Mouse (Mus musculus): ENCODE measurements at regions not wholly inside any gene's neighbourhood (a gene's known extent, or its start where the extent isn't known, plus 50 kb on each side); places are given as distances from the start of the nearest gene placed in this dataset.

GRCm38 (mm10) chr1:77300806-77301205 is 214.1 kb downstream of the Epha4 start:
- DNase-seq (ENCODE audit: extremely low read depth, insufficient read length, low spot score), result no peak

GRCm38 (mm10) chr1:77304770-77305169 is 210.1 kb downstream of the Epha4 start:
- DNase-seq (ENCODE audit: extremely low read depth, insufficient read length, low spot score), result no peak

GRCm38 (mm10) chr1:77307745-77308144 is 207.1 kb downstream of the Epha4 start:
- no peak for DNase-seq (ENCODE audit: extremely low read depth, insufficient read length, low spot score)

- DNase-seq (ENCODE audit: extremely low read depth, insufficient read length, low spot score), result no peak
Observed at GRCm38 (mm10) chr1:77313119-77313518, 201.8 kb downstream of the Epha4 start.

- DNase-seq (ENCODE audit: extremely low read depth, insufficient read length, low spot score), result no peak
Observed at GRCm38 (mm10) chr1:77315347-77315746, 199.5 kb downstream of the Epha4 start.

GRCm38 (mm10) chr1:77316198-77316597 is 198.7 kb downstream of the Epha4 start:
- no peak for DNase-seq (ENCODE audit: extremely low read depth, insufficient read length, low spot score)

All from 3134 (cell line).